Mouse (Mus musculus) limb, embryonic 11.5 days (tissue): ENCODE measurements at regions not wholly inside any gene's neighbourhood (a gene's known extent, or its start where the extent isn't known, plus 50 kb on each side); places are given as distances from the start of the nearest gene placed in this dataset.

Source experiments
- ATAC-seq: fragments of 200-750 bp; cut with Nextera tagmentation; 2 replicates; pipeline ENCODE4 v1.8.0; 2017; ENCODE audit warnings: low read depth; ENCODE audit not compliant: insufficient number of reproducible peaks, low FRiP score, low TSS enrichment
- DNase-seq: peaks from one replicate; pipeline ENCODE4 v3.0.0-alpha.2; 2015; ENCODE audit warnings: low spot score
- H3K27ac ChIP-seq: fragments of 300-500 bp; sonication (generic); replicated peaks from 2 replicates; pipeline ENCODE4 v1.5.1; 2014; ENCODE audit warnings: low read depth, mild to moderate bottlenecking, low read length
- H3K27me3 ChIP-seq: fragments of 300-500 bp; sonication (generic); 2 replicates; pipeline ENCODE4 v1.6.1; 2014; ENCODE audit warnings: mild to moderate bottlenecking, low read length, mixed read lengths; ENCODE audit not compliant: control insufficient read depth, insufficient read depth
- H3K36me3 ChIP-seq: fragments of 300-500 bp; sonication (generic); 2 replicates; pipeline ENCODE4 v1.6.1; 2014; ENCODE audit warnings: mild to moderate bottlenecking, low read length, moderate library complexity, mixed read lengths; ENCODE audit not compliant: control insufficient read depth, insufficient read depth
- H3K4me1 ChIP-seq: fragments of 300-500 bp; sonication (generic); 2 replicates; pipeline ENCODE4 v1.6.1; 2014; ENCODE audit warnings: low read length, mixed read lengths; ENCODE audit not compliant: control insufficient read depth, insufficient read depth
- H3K4me2 ChIP-seq: fragments of 300-500 bp; sonication (generic); 2 replicates; pipeline ENCODE4 v1.6.1; 2014; ENCODE audit warnings: low read depth, mild to moderate bottlenecking, moderate library complexity; ENCODE audit not compliant: severe bottlenecking
- H3K4me3 ChIP-seq: fragments of 300-500 bp; sonication (generic); 2 replicates; pipeline ENCODE4 v1.5.1; 2014; ENCODE audit warnings: low read depth, low read length
- H3K9ac ChIP-seq: fragments of 300-500 bp; sonication (generic); 2 replicates; pipeline ENCODE4 v1.6.1; 2014; ENCODE audit warnings: mild to moderate bottlenecking, low read length
- H3K9me3 ChIP-seq: fragments of 300-500 bp; sonication (generic); 2 replicates; pipeline ENCODE4 v1.6.1; 2016; ENCODE audit warnings: low read length; ENCODE audit not compliant: control insufficient read depth
- WGBS: fragments of 180-500 bp; shearing (Covaris S2); extraction: QIAGEN DNeasy Blood & Tissue Kit; methylation state at CpG from one replicate; pipeline ENCODE4 v1.1.7; 2014; 5-methylcytosine and 5-hydroxymethylcytosine counted together

GRCm38 (mm10) chr3:53353282-53353681 lies 109.8 kb downstream of the Nhlrc3 start:
- 42% methylated on average over 7 of the region's 7 CpGs for WGBS
- Histone ChIP-seq H3K9ac (no peak overlapping the region), H3K4me1 (peaks cover 5% of the 10 kb centered on the region), H3K27ac (no peak overlapping the region; the same call in 1 of the 2 replicates), H3K9me3 (no peaks in the 10 kb centered on the region), H3K4me2 (no peak overlapping the region), H3K36me3 (no peaks in the 10 kb centered on the region), H3K4me3 (no peak overlapping the region), H3K27me3 (no peaks in the 10 kb centered on the region)
- DNase-seq (peak; percentile 36), ATAC-seq (no peak)

GRCm38 (mm10) chr3:53343638-53344037 lies 119.5 kb downstream of the Nhlrc3 start:
- Histone ChIP-seq H3K36me3 (no peaks in the 10 kb centered on the region), H3K27ac (no peak overlapping the region), H3K4me2 (no peak overlapping the region), H3K9me3 (no peaks in the 10 kb centered on the region), H3K27me3 (no peaks in the 10 kb centered on the region), H3K4me3 (no peak overlapping the region), H3K9ac (no peak overlapping the region), H3K4me1 (peaks cover 21% of the 10 kb centered on the region)
- ATAC-seq (no peak), DNase-seq (peak; percentile 61)
- 19% methylated on average over 6 of the region's 6 CpGs for WGBS

- Histone ChIP-seq H3K4me3 (no peak overlapping the region), H3K4me2 (no peak overlapping the region)
- 34% methylated on average over 22 of the region's 22 CpGs for WGBS
Observed at GRCm38 (mm10) chr3:53341304-53342206, 121.6 kb downstream of the Nhlrc3 start.

GRCm38 (mm10) chr3:53338571-53338970 lies 124.6 kb downstream of the Nhlrc3 start:
- WGBS: 92% methylated on average over 7 of the region's 7 CpGs

More at GRCm38 (mm10) chr3:53341304-53342206, 121.6 kb downstream of the Nhlrc3 start:
- no peaks in the 10 kb centered on the region for H3K27me3 ChIP-seq
- no peaks in the 10 kb centered on the region for H3K9me3 ChIP-seq
- no peak; the same call in 1 of the 2 replicates for ATAC-seq
- DNase-seq: peak; percentile 46
- H3K9ac ChIP-seq: no peak overlapping the region
- H3K27ac ChIP-seq: no peak overlapping the region
- H3K36me3 ChIP-seq: no peaks in the 10 kb centered on the region
- H3K4me1 ChIP-seq: peaks cover 21% of the 10 kb centered on the region

GRCm38 (mm10) chr3:53334051-53334450 lies 129.1 kb downstream of the Nhlrc3 start:
- Histone ChIP-seq H3K4me1 (no peaks in the 10 kb centered on the region; the same call in 1 of the 2 replicates), H3K27ac (no peak overlapping the region), H3K36me3 (no peaks in the 10 kb centered on the region), H3K4me3 (no peak overlapping the region), H3K9ac (no peak overlapping the region), H3K9me3 (no peaks in the 10 kb centered on the region), H3K4me2 (peak overlapping the region; percentile 34), H3K27me3 (no peaks in the 10 kb centered on the region)
- WGBS: 51% methylated on average over 11 of the region's 11 CpGs
- ATAC-seq (no peak), DNase-seq (peak; percentile 29)

More at GRCm38 (mm10) chr3:53338571-53338970, 124.6 kb downstream of the Nhlrc3 start:
- Histone ChIP-seq H3K4me2 (no peak overlapping the region), H3K4me1 (peaks cover 17% of the 10 kb centered on the region), H3K9me3 (no peaks in the 10 kb centered on the region), H3K4me3 (no peak overlapping the region), H3K27me3 (no peaks in the 10 kb centered on the region), H3K27ac (no peak overlapping the region), H3K9ac (no peak overlapping the region), H3K36me3 (no peaks in the 10 kb centered on the region)
- no peak for ATAC-seq
- no peak for DNase-seq

GRCm38 (mm10) chr3:53329528-53329927 lies 133.6 kb downstream of the Nhlrc3 start:
- H3K27ac ChIP-seq: no peak overlapping the region
- no peaks in the 10 kb centered on the region; the same call in 1 of the 2 replicates for H3K4me1 ChIP-seq
- H3K4me2 ChIP-seq: no peak overlapping the region
- H3K9me3 ChIP-seq: no peaks in the 10 kb centered on the region
- no peak overlapping the region for H3K4me3 ChIP-seq
- H3K9ac ChIP-seq: no peak overlapping the region
- WGBS: 59% methylated on average over 3 of the region's 3 CpGs
- ATAC-seq (no peak), DNase-seq (peak; percentile 52)
- H3K36me3 ChIP-seq: no peaks in the 10 kb centered on the region
- no peaks in the 10 kb centered on the region for H3K27me3 ChIP-seq

GRCm38 (mm10) chr3:53327424-53327823 lies 135.7 kb downstream of the Nhlrc3 start:
- no peak overlapping the region for H3K27ac ChIP-seq
- no peak overlapping the region for H3K4me3 ChIP-seq
- no peak overlapping the region for H3K4me2 ChIP-seq
- H3K27me3 ChIP-seq: no peaks in the 10 kb centered on the region
- H3K9ac ChIP-seq: no peak overlapping the region
- DNase-seq (no peak), ATAC-seq (no peak)
- WGBS: 65% methylated on average over 5 of the region's 5 CpGs
- H3K4me1 ChIP-seq: no peaks in the 10 kb centered on the region; the same call in 1 of the 2 replicates
- no peaks in the 10 kb centered on the region for H3K9me3 ChIP-seq
- H3K36me3 ChIP-seq: no peaks in the 10 kb centered on the region

GRCm38 (mm10) chr3:53326967-53327366 lies 136.2 kb downstream of the Nhlrc3 start:
- H3K27me3 ChIP-seq: no peaks in the 10 kb centered on the region
- H3K4me2 ChIP-seq: no peak overlapping the region
- no peaks in the 10 kb centered on the region; the same call in 1 of the 2 replicates for H3K4me1 ChIP-seq
- DNase-seq: no peak
- no peak overlapping the region for H3K27ac ChIP-seq
- 78% methylated on average over 7 of the region's 7 CpGs for WGBS
- no peak overlapping the region for H3K9ac ChIP-seq
- no peaks in the 10 kb centered on the region for H3K36me3 ChIP-seq
- no peaks in the 10 kb centered on the region for H3K9me3 ChIP-seq
- ATAC-seq: no peak
- H3K4me3 ChIP-seq: no peak overlapping the region
